Mouse (Mus musculus) midbrain, embryonic 11.5 days (tissue): ENCODE data around the gene Rln3. TPM values are rescaled to one million over a fixed set of nuclear protein-coding genes. Genes with fewer than 3 reads are reported as not detected.
A peak's percentile ranks its signal among the peaks of the same experiment; 100 is the strongest.

Experiments used
- ATAC-seq: fragments of 200-750 bp; cut with Nextera tagmentation; 2 replicates; pipeline ENCODE4 v1.8.0; 2017; ENCODE audit warnings: moderate TSS enrichment, moderate library complexity; ENCODE audit not compliant: low FRiP score
- DNase-seq: peaks from one replicate; pipeline ENCODE4 v3.0.0; 2015; ENCODE audit warnings: low spot score; ENCODE audit errors: missing footprints
- H3K27ac ChIP-seq: fragments of 300-500 bp; sonication (generic); 2 replicates; pipeline ENCODE4 v1.5.1; 2014; ENCODE audit warnings: low read depth, low read length
- H3K27me3 ChIP-seq: fragments of 300-500 bp; sonication (generic); 2 replicates; pipeline ENCODE4 v1.6.1; 2014; ENCODE audit warnings: mild to moderate bottlenecking, low read length, moderate library complexity, mixed read lengths; ENCODE audit not compliant: control insufficient read depth, insufficient read depth
- H3K36me3 ChIP-seq: fragments of 300-500 bp; sonication (generic); 2 replicates; pipeline ENCODE4 v1.6.1; 2014; ENCODE audit warnings: mild to moderate bottlenecking, low read length, moderate library complexity, mixed read lengths; ENCODE audit not compliant: control insufficient read depth, insufficient read depth
- H3K4me1 ChIP-seq: fragments of 300-500 bp; sonication (generic); 2 replicates; pipeline ENCODE4 v1.6.1; 2014; ENCODE audit warnings: low read length; ENCODE audit not compliant: control insufficient read depth, insufficient read depth
- H3K4me2 ChIP-seq: fragments of 300-500 bp; sonication (generic); 2 replicates; pipeline ENCODE4 v1.6.1; 2014; ENCODE audit warnings: mild to moderate bottlenecking, moderate library complexity
- H3K4me3 ChIP-seq: fragments of 300-500 bp; sonication (generic); 2 replicates; pipeline ENCODE4 v1.5.1; 2014; ENCODE audit warnings: low read depth, low read length
- H3K9ac ChIP-seq: fragments of 300-500 bp; sonication (generic); 2 replicates; pipeline ENCODE4 v1.6.1; 2014; ENCODE audit warnings: low read length
- H3K9me3 ChIP-seq: fragments of 300-500 bp; sonication (generic); 2 replicates; pipeline ENCODE4 v1.6.1; 2016; ENCODE audit warnings: low read length; ENCODE audit not compliant: control insufficient read depth
- WGBS: fragments of 180-500 bp; shearing (Covaris S2); extraction: QIAGEN DNeasy Blood & Tissue Kit; methylation state at CpG from one replicate; pipeline ENCODE4 v1.1.7; 2014; 5-methylcytosine and 5-hydroxymethylcytosine counted together
- polyA plus RNA-seq: library from polyadenylated mRNA; unstranded; fragments of >200 nt; fragmentation: Nextera tagmentation; extraction: Ambion mirVana; gene quantifications from 2 replicates; pipeline ENCODE4 v1.2.1, GENCODE M21; 2014

The Rln3 gene
- polyA plus RNA-seq, 1 experiment from 2014 or later: not detected

DNA sequence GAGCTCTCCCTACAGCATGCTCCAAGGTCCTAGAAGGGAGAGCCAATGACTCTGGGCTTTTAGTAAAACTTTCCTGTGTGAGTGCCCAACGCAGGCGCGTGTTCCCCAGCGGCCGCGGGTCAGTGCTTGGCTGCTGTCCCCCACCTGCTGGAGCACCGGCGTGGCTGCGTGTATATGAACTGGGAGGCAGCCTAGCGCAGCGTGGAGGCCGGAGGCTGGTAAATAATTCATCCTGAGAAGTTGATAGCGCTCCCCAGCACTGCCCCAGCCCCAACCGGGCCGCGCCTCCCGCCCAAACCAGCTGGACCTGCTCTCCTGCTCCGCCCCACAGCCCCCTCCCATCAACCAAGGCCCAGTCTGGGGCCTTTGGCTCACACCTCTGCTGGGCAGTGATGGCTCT lies 23.7 kb downstream of the Rln3 start, which contains the start of gene Palm3:
Gene Palm3, plus strand, starts transcription at position 376 of the 400 bp plus-strand sequence.
- WGBS: 7% methylated on average over 18 of the region's 18 CpGs
- Histone ChIP-seq H3K9me3 (no peaks in the 10 kb centered on the region), H3K27me3 (peaks cover 11% of the 10 kb centered on the region), H3K9ac (no peak within 1 kb of the TSS), H3K27ac (no peak within 1 kb of the TSS), H3K36me3 (no peaks in the 10 kb centered on the region), H3K4me3 (no peak within 1 kb of the TSS), H3K4me1 (peaks cover 3% of the 10 kb centered on the region; the same call in 1 of the 2 replicates), H3K4me2 (no peak within 1 kb of the TSS)
- DNase-seq (no peak), ATAC-seq (no peak)

DNA sequence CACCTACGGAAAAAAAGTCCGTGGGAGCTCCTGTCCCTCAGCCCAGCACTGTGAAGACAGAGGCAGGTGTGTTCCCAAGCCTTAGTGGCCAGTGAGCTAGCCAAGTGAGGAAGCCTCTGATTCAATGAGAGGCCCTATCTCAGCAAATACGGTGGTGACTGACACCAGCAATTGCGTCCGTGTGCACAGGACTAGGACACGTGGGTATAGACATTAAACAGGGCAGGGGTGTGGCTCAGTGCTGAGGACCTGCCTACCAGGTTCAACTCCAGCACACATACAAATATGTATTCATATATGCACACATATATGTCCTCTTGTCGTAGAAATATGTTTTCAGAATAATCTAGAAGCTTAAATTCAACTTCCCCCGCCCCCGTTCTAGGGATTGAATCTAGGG lies 25.1 kb downstream of the Rln3 start:
- Histone ChIP-seq H3K27me3 (peaks cover 5% of the 10 kb centered on the region), H3K4me1 (no peaks in the 10 kb centered on the region), H3K4me2 (no peak overlapping the region), H3K4me3 (no peak overlapping the region), H3K9me3 (no peaks in the 10 kb centered on the region), H3K36me3 (no peaks in the 10 kb centered on the region), H3K27ac (no peak overlapping the region), H3K9ac (no peak overlapping the region)
- WGBS: 85% methylated on average over 9 of the region's 9 CpGs
- ATAC-seq (no peak), DNase-seq (no peak)

DNA sequence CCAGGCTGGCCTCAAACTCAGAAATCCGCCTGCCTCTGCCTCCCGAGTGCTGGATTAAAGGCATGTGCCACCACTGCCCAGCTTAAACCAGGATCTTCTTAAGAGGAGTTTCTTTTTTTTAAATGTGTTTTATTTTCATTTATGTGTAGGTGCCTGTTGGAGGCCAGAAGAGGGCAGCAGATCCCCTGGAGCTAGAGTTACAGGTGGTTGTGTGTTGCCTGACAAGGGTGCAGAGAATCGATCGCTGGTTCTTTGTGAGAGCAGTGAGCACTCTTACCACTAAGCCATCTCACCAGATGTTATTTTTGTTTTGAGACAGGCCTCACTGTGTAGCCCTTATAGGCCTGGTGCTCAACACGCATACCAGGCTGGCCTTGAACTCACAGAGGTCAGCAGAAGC lies 29.0 kb downstream of the Rln3 start:
- WGBS: 95% methylated on average over 5 of the region's 5 CpGs
- H3K27me3 ChIP-seq: peaks cover 28% of the 10 kb centered on the region

DNA sequence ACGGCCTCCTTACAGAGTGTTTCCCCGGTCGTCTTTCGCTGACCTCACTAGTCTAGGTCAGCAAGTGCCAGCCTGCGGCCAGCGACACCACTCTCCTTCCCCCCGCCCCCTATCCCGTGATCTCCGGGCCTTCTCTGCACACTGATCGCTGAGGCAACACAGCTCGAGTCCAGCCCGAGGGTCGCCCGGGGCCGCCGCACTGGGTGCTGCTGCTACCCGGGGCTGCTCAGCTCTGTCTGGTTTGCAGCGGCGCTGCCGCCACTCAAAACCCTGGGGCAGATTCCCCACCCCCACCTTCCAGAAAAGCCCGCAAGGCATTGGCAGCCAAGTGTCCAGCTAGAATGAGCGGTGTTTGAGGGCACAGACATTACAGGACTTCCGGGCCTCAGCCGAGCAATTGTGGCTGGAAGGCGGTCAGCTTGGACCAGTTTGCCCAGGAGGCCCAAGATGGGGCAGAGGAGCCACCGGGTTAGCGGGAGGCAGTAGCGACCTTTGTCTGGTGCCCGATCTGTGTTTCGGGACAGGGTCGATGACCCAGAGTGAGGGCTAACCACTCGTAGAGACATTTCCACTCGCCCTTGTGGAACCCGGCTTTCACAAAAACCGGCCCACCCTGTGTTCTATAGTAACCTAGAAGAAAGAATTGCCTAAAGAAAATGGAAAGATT lies 32.2 kb downstream of the Rln3 start:
- peaks cover 19% of the 10 kb centered on the region for H3K4me1 ChIP-seq
- peak overlapping the region; percentile 35; the same call in 1 of the 2 replicates for H3K9ac ChIP-seq
- no peaks in the 10 kb centered on the region for H3K9me3 ChIP-seq
- 2% methylated on average over 35 of the region's 35 CpGs for WGBS
- H3K27me3 ChIP-seq: peaks cover 38% of the 10 kb centered on the region
- H3K27ac ChIP-seq: no peak overlapping the region
- H3K4me3 ChIP-seq: peak overlapping the region; percentile 47
- DNase-seq: peak; percentile 93
- peak; percentile 54 for ATAC-seq
- H3K4me2 ChIP-seq: peak overlapping the region; percentile 88
- H3K36me3 ChIP-seq: no peaks in the 10 kb centered on the region

More for the DNA sequence above, 29.0 kb downstream of the Rln3 start:
- H3K4me3 ChIP-seq: no peak overlapping the region
- DNase-seq (no peak), ATAC-seq (no peak)
- no peak overlapping the region for H3K4me2 ChIP-seq
- H3K9ac ChIP-seq: no peak overlapping the region
- no peaks in the 10 kb centered on the region for H3K36me3 ChIP-seq
- H3K4me1 ChIP-seq: peaks cover 16% of the 10 kb centered on the region
- no peak overlapping the region for H3K27ac ChIP-seq
- H3K9me3 ChIP-seq: no peaks in the 10 kb centered on the region

DNA sequence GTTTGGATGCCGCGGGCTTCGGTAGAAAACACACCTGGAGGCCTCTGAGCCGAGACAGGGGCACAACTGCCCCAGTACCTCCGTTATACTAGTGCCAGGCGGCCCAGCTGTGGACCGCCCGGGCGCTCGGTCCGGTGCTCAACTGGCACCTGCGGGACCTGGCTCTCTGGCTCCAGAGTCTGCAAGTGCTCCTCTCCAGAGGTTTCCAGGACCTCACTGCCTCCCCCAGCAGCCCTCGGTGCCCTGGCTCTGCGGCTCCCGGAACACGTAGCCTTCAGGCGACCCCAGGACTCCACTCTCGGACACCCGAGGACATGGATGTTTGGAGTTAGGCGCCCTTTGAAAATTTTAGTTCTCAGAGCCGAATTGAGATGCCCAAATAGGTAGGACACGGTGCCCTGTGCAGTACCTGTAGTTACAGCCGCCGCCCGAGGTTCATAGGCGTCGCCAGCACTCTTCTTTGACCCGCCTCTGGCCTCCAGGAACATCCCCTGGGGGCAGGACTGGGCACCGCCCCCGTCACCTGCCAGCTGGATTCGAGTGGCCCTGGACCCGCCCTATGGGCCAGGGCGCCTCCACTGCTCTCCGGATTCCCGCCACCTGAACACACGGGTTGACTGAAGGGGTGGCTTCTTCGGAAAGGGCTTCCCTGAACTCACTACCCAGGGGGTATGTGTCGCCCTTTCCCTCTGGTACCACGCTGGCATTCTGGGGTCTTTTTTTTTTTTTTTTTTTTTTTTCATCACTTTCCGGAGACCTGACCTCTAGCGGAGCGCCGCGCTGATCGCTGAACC lies 32.9 kb downstream of the Rln3 start, which contains the start of gene 2210011C24Rik:
Gene 2210011C24Rik, minus strand, starts transcription at position 467 of the 794 bp plus-strand sequence.
- 1% methylated on average over 45 of the region's 45 CpGs for WGBS
- Histone ChIP-seq H3K4me1 (peaks cover 19% of the 10 kb centered on the region), H3K4me3 (peak within 1 kb of the TSS; percentile 47), H3K36me3 (no peaks in the 10 kb centered on the region), H3K27ac (no peak within 1 kb of the TSS), H3K9ac (peak within 1 kb of the TSS; percentile 54), H3K9me3 (no peaks in the 10 kb centered on the region), H3K27me3 (peaks cover 38% of the 10 kb centered on the region), H3K4me2 (peak within 1 kb of the TSS; percentile 88)
- peak; percentile 93 for DNase-seq
- ATAC-seq: peak; percentile 31; the same call in 1 of the 2 replicates

DNA sequence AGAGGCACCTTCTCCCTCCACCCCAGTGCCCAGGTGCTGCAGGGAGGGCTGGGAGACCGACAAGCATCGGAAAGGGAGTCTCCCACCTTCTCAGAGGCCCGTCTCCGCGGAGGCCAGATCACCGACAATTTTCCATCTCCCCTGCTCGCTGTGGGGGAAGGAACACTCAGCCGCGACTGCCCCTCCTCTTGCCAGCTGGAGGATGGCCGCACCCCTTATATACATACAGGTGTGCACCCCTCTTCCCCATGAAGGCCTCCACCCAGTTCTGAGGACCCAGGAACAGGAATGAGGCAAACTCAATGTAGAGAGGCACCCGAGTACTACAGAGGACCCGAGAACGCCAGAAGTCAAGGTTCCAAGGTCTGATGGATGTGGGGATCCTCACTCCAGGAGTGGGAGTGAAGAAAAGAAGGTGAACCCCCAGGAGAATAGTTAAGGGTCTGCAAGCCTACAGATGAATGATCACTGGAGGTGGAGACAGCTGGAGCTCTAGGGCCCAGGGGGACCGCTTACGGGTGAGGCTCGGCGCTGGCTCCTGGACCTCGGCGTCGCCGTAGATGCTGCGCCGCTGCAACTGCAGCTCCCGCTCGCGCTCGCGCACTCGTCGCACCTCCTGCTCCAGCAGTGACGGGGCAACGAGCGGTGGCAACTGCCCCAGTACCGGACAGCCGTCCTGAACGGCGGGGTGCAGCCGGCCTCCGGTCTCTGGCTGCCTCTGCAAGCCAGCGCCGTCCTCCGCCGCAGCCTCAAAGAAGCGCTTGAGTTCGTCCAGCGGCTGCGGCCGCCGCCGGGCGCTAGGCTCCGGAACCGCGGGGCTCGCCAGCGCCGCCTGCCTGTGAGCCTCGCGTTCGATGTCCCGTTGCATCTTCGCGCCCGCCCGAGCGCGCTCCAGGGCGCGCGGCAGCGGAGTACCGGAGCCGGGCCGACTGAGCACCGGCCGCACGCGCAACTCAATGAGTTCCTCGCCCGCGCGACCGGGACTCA lies 33.9 kb downstream of the Rln3 start:
- H3K9ac ChIP-seq: peak overlapping the region; percentile 54
- DNase-seq (peak; percentile 98), ATAC-seq (peak; percentile 64)
- peaks cover 38% of the 10 kb centered on the region for H3K27me3 ChIP-seq
- peak overlapping the region; percentile 88 for H3K4me2 ChIP-seq
- no peaks in the 10 kb centered on the region for H3K36me3 ChIP-seq
- peak overlapping the region; percentile 47 for H3K4me3 ChIP-seq
- H3K9me3 ChIP-seq: no peaks in the 10 kb centered on the region
- 1% methylated on average over 83 of the region's 83 CpGs for WGBS
- H3K27ac ChIP-seq: no peak overlapping the region
- H3K4me1 ChIP-seq: peaks cover 19% of the 10 kb centered on the region

DNA sequence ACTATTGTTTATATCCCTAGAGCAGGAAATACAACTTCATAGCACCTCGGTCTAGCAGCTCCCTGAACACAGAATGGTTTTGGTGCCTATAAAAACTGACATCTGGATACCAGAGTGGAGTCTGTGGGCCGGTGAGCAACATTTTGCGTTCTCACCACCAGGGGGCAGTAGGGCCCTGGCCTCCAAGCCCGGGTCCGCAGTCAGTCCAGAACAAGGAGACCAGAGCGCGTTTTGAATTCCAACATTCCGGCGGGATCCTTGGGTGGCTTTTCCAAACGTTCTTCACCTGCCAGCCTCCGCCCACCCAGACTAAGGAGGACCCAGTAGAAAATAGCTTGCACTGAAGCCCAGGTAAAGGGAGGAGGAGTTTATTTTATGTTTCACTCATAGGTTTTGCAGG lies 34.9 kb downstream of the Rln3 start:
- H3K36me3 ChIP-seq: no peaks in the 10 kb centered on the region
- H3K4me3 ChIP-seq: no peak overlapping the region
- H3K9ac ChIP-seq: no peak overlapping the region
- H3K4me2 ChIP-seq: no peak overlapping the region
- no peak overlapping the region for H3K27ac ChIP-seq
- H3K9me3 ChIP-seq: no peaks in the 10 kb centered on the region
- WGBS: 2% methylated on average over 11 of the region's 11 CpGs
- H3K4me1 ChIP-seq: peaks cover 22% of the 10 kb centered on the region
- peak; percentile 33; the same call in 1 of the 2 replicates for ATAC-seq
- peak; percentile 99 for DNase-seq
- peaks cover 38% of the 10 kb centered on the region for H3K27me3 ChIP-seq

DNA sequence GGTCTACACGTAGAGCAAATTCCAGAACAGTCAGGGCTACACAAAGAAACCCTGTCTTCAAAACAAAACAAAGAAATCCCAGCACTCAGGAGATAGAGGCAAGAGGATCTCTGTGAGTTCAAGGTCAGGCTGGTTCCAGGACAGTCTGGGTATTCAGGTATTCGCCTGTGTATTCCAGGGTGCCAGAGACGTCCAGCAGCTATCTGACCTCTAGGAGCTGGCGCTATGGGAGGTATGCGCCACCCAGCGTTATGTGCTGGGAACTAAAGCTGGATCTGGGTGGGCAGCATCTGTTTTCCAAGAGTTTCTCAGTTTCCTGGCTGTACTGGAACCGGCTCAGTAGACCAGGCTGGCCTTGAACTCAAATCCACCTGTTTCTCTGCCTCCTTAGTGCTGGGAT lies 36.4 kb downstream of the Rln3 start:
- DNase-seq: no peak
- no peaks in the 10 kb centered on the region for H3K9me3 ChIP-seq
- H3K36me3 ChIP-seq: no peaks in the 10 kb centered on the region
- H3K4me1 ChIP-seq: peaks cover 28% of the 10 kb centered on the region
- H3K27ac ChIP-seq: no peak overlapping the region
- H3K27me3 ChIP-seq: peaks cover 35% of the 10 kb centered on the region
- no peak for ATAC-seq
- H3K4me3 ChIP-seq: no peak overlapping the region
- 34% methylated on average over 7 of the region's 7 CpGs for WGBS
- H3K4me2 ChIP-seq: no peak overlapping the region
- no peak overlapping the region for H3K9ac ChIP-seq
